Mouse (Mus musculus) forebrain, embryonic 14.5 days (tissue): ENCODE data around the gene Gm49450. TPM values are rescaled to one million over a fixed set of nuclear protein-coding genes. Genes with fewer than 3 reads are reported as not detected.
"Not testable (repeated sequence)": the region's sequence is repeated elsewhere in the genome, so short reads cannot be mapped to it uniquely, and the experiment has no call there.

Experiments used
- ATAC-seq: fragments of 200-750 bp; cut with Nextera tagmentation; 2 replicates; pipeline ENCODE4 v1.8.0; 2017; ENCODE audit warnings: mild to moderate bottlenecking, moderate library complexity
- DNase-seq: peaks from one replicate; pipeline ENCODE4 v3.0.0-alpha.2; 2015; ENCODE audit warnings: low spot score
- H3K27ac ChIP-seq: fragments of 300-500 bp; sonication (generic); 2 replicates; pipeline ENCODE4 v1.5.1; 2014; ENCODE audit warnings: low read depth, mild to moderate bottlenecking, control low read depth, low read length, moderate library complexity
- H3K27me3 ChIP-seq: fragments of 300-500 bp; sonication (generic); replicated peaks from 2 replicates; pipeline ENCODE4 v1.6.1; 2014; ENCODE audit warnings: low read length, control low read depth, mixed read lengths; ENCODE audit not compliant: control insufficient read depth, insufficient read depth
- H3K36me3 ChIP-seq: fragments of 300-500 bp; sonication (generic); 2 replicates; pipeline ENCODE4 v1.6.1; 2014; ENCODE audit warnings: low read length, control low read depth; ENCODE audit not compliant: control insufficient read depth, insufficient read depth
- H3K4me1 ChIP-seq: fragments of 300-500 bp; sonication (generic); 2 replicates; pipeline ENCODE4 v1.6.1; 2014; ENCODE audit warnings: antibody characterized with exemption, low read length, control low read depth; ENCODE audit not compliant: control insufficient read depth, insufficient read depth
- H3K4me2 ChIP-seq: fragments of 300-500 bp; sonication (generic); 2 replicates; pipeline ENCODE4 v1.6.1; 2014; ENCODE audit warnings: mild to moderate bottlenecking, control low read depth, low read length
- H3K4me3 ChIP-seq: fragments of 300-500 bp; sonication (generic); 2 replicates; pipeline ENCODE4 v1.5.1; 2014; ENCODE audit warnings: low read depth, low read length, control low read depth
- H3K9ac ChIP-seq: fragments of 300-500 bp; sonication (generic); 2 replicates; pipeline ENCODE4 v1.6.1; 2014; ENCODE audit warnings: mild to moderate bottlenecking, low read length, control low read depth, moderate library complexity
- H3K9me3 ChIP-seq: fragments of 300-500 bp; sonication (generic); replicated peaks from 2 replicates; pipeline ENCODE4 v1.6.1; 2016; ENCODE audit warnings: low read length, control low read depth, mixed read lengths; ENCODE audit not compliant: control insufficient read depth
- WGBS: fragments of 180-500 bp; shearing (Covaris S2); extraction: QIAGEN DNeasy Blood & Tissue Kit; methylation state at CpG from one replicate; pipeline ENCODE4 v1.1.7; 2014; 5-methylcytosine and 5-hydroxymethylcytosine counted together
- polyA plus RNA-seq: library from polyadenylated mRNA; unstranded; fragments of >200 nt; fragmentation: Nextera tagmentation; extraction: Ambion mirVana; gene quantifications from 2 replicates; pipeline ENCODE4 v1.2.1, GENCODE M21; 2014

The Gm49450 gene
- polyA plus RNA-seq, 1 experiment from 2014 or later, result not detected

- ATAC-seq, result no peak
- H3K9me3 ChIP-seq, result no peaks in the 10 kb centered on the region
- H3K4me3 ChIP-seq, result no peak overlapping the region
- no peak overlapping the region for H3K4me2 ChIP-seq
- DNase-seq, result no peak
- 75% methylated on average over 3 of the region's 3 CpGs for WGBS
- H3K9ac ChIP-seq, result no peak overlapping the region
- H3K36me3 ChIP-seq, result no peaks in the 10 kb centered on the region
- H3K4me1 ChIP-seq, result no peaks in the 10 kb centered on the region
- H3K27me3 ChIP-seq, result no peaks in the 10 kb centered on the region
- H3K27ac ChIP-seq, result no peak overlapping the region
Measured at GRCm38 (mm10) chr15:98924682-98925081, 28.7 kb downstream of the Gm49450 start.

DNA sequence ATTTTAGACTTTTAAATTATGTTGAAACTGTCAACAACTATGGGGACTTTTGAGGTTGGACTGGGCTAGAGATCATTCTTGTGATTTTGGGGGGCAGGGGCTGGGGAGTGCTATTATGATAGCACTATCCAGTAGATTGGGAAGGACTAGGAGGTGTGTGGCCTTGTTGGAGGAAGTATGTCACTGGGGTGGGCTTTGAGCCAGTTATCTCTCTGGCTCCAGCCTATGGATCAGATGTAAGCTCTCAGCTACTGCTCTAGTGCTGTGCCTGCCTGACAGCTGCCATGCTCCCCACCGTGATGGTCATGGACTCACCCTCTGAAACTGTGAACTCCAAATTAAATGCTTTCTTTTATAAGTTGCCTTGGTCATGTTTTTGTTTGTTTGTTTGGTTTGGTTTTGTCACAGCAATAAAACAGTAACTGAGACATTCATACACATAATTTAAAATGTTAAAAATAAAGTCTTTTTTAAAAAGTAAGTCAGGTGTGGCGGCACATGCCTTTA lies 30.3 kb downstream of the Gm49450 start:
- H3K9ac ChIP-seq, result no peak overlapping the region
- no peak for ATAC-seq
- 88% methylated on average over 2 of the region's 2 CpGs for WGBS
- no peaks in the 10 kb centered on the region for H3K27me3 ChIP-seq
- no peaks in the 10 kb centered on the region for H3K36me3 ChIP-seq
- H3K4me2 ChIP-seq, result no peak overlapping the region
- DNase-seq, result no peak
- H3K27ac ChIP-seq, result no peak overlapping the region
- peaks cover 2% of the 10 kb centered on the region; the same call in 1 of the 2 replicates for H3K4me1 ChIP-seq
- H3K9me3 ChIP-seq, result no peaks in the 10 kb centered on the region
- no peak overlapping the region for H3K4me3 ChIP-seq

DNA sequence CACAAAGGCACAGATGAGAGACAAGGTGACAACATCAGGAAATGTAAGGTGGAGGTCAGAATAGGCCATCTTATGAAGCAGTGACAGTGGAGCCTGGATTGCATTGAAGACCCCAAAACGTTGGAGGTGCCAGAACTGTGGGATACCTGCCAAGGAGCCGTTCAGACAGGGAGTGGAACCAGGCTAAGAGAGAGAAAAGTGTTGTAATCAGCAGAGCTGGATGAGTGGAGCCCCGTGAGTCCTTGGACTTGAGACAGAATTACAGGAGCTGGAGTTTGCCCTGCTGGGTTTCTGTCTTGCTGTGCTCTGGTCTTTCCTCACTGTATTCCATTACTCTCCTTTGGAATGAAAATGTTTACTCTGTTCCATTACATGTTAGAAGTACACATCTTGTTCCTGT lies 30.8 kb downstream of the Gm49450 start:
- DNase-seq (no peak), ATAC-seq (no peak)
- H3K9ac ChIP-seq, result no peak overlapping the region
- no peaks in the 10 kb centered on the region for H3K9me3 ChIP-seq
- no peak overlapping the region for H3K27ac ChIP-seq
- peaks cover 2% of the 10 kb centered on the region; the same call in 1 of the 2 replicates for H3K4me1 ChIP-seq
- 58% methylated on average over 3 of the region's 3 CpGs for WGBS
- no peaks in the 10 kb centered on the region for H3K27me3 ChIP-seq
- H3K4me2 ChIP-seq, result no peak overlapping the region
- no peaks in the 10 kb centered on the region for H3K36me3 ChIP-seq
- no peak overlapping the region for H3K4me3 ChIP-seq

GRCm38 (mm10) chr15:98921510-98921909 lies 31.8 kb downstream of the Gm49450 start:
- Histone ChIP-seq H3K9me3 (no peaks in the 10 kb centered on the region), H3K4me3 (no peak overlapping the region), H3K36me3 (no peaks in the 10 kb centered on the region), H3K4me2 (no peak overlapping the region), H3K9ac (no peak overlapping the region), H3K27ac (no peak overlapping the region), H3K27me3 (no peaks in the 10 kb centered on the region), H3K4me1 (peaks cover 6% of the 10 kb centered on the region)
- DNase-seq, result no peak
- 57% methylated on average over 5 of the region's 5 CpGs for WGBS
- ATAC-seq, result no peak

DNA sequence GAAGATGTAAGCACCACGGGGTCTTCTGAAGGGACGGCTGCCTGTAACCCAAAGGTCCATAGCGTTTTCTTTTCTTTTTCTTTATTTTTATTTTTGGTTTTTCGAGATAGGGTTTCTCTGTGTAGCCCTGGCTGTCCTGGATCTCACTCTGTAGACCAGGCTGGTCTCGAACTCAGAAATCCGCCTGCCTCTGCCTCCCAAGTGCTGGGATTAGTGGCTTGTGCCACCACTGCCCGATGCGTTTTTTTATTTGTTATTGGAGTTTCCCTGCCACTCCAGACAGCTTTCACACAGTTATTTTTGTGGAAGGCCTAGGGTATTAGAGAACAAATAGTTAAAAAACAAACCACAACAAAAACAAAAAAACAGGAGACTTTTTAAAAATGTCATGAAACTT lies 34.9 kb downstream of the Gm49450 start:
- Histone ChIP-seq H3K4me3 (peak overlapping the region; percentile 98), H3K36me3 (peaks cover 14% of the 10 kb centered on the region), H3K4me1 (peaks cover 14% of the 10 kb centered on the region), H3K9ac (peak overlapping the region; percentile 89), H3K27ac (peak overlapping the region; percentile 98), H3K4me2 (peak overlapping the region; percentile 44)
- 27% methylated on average over 8 of the region's 8 CpGs for WGBS
- DNase-seq, H3K27me3 ChIP-seq, H3K9me3 ChIP-seq, ATAC-seq: not testable (repeated sequence)

DNA sequence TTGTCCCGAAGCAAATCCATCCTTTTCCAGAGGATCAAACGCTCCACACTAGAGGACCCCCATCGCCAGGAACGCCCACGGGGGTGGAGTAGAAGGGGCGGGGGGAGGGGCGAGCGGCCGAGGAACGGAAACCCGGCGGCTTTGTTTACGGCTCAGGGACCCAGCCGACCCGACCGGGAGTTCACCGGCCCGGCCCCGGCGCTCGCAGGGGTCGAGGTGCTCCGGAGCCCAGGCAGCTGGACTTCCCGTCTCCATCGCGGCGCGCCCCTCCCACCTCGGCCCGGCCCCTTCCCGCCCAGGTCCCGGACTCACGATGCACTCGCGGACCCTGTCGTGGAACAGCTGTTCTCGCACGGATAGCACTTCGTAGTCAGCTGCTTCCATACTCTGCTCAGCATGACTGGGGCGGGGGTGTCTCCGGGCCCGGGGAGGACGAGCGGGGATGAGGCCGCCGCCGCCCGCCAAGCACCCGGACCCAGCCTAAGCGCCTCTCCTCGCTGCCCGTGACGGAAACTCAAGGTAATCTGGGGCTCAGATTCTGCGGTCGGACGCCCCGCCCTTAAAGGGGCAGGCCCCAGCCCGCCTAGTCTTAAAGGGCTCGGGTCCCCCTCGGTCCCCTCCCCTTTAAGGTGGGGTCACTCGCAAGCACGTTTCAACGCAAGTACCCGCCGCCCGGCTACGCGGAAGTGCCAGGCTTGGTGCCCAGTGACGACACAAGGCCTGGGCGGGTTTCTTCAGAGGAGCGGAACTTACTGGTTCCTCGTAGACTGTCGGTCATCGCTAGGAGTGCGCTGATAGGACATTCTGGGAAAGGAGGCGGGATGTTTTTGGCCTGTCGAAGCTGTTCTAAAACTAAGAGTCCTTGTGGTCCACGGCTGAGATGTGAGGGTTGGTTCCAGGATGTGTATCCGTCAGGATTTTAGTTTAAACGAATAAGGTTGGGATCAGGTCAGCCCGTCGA lies 35.5 kb downstream of the Gm49450 start, which contains the start of gene Lmbr1l:
TSS of gene Lmbr1l (minus strand) at position 694 of the 961 bp plus-strand sequence.
- peak within 1 kb of the TSS; percentile 76 for H3K4me2 ChIP-seq
- under 1% methylated on average over 82 of the region's 82 CpGs for WGBS
- ATAC-seq, result peak; percentile 99

DNA sequence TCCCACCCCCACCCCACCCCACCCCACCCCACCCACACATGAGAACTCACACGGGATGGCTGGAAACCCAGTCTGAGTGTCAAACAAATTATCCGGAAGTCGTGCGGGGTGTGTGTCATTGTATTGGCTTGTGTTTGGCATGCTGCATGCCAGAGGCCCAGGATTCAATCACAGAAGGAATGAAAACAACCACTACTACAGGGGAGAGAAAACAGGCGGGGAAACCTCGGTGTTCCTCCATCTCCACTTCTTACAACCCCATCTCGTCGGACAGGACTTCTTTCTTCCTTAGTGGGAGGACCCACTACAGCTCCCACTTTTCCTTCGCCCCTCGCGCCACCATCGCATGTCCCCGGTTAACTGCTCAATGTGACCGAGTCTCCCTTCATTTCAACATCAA lies 36.3 kb downstream of the Gm49450 start:
- peak; percentile 32 for DNase-seq

More for the DNA sequence above, 35.5 kb downstream of the Gm49450 start, which contains the start of gene Lmbr1l:
- Histone ChIP-seq H3K4me1 (peaks cover 14% of the 10 kb centered on the region), H3K9me3 (no peaks in the 10 kb centered on the region), H3K9ac (peak within 1 kb of the TSS; percentile 89), H3K36me3 (peaks cover 21% of the 10 kb centered on the region), H3K4me3 (peak within 1 kb of the TSS; percentile 98), H3K27me3 (no peaks in the 10 kb centered on the region), H3K27ac (peak within 1 kb of the TSS; percentile 98)
- peak; percentile 100 for DNase-seq

DNA sequence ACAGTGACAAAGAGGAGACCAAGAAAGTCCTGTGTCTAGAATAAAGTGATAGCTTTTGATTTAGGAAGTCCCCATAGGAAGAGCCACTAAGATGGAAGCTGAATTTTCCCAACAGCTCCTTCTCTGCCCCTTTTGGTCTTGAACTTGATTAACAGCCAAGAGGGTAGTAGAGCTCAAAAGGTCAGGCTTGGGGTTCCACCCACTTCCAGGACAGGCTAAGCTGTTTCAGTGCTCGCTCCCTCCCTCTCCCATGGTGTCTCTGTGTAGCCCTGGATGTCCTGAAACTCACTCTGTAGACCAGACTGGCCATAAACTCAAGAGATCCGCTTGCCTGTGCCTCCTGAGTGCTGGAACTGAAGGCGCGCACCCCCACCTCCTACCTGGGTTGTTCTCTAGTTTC lies 37.3 kb downstream of the Gm49450 start:
- peak overlapping the region; percentile 76 for H3K4me2 ChIP-seq
- H3K4me3 ChIP-seq, result peak overlapping the region; percentile 98
- DNase-seq (no peak), ATAC-seq (no peak)
- H3K27me3 ChIP-seq, result no peaks in the 10 kb centered on the region
- peaks cover 39% of the 10 kb centered on the region for H3K36me3 ChIP-seq
- peaks cover 14% of the 10 kb centered on the region for H3K4me1 ChIP-seq
- peak overlapping the region; percentile 89 for H3K9ac ChIP-seq
- no peak overlapping the region for H3K27ac ChIP-seq
- 94% methylated on average over 4 of the region's 4 CpGs for WGBS
- no peaks in the 10 kb centered on the region for H3K9me3 ChIP-seq

More for the DNA sequence above, 36.3 kb downstream of the Gm49450 start:
- Histone ChIP-seq H3K27me3 (no peaks in the 10 kb centered on the region), H3K4me3 (peak overlapping the region; percentile 98), H3K27ac (peak overlapping the region; percentile 98), H3K36me3 (peaks cover 28% of the 10 kb centered on the region), H3K9ac (peak overlapping the region; percentile 89), H3K9me3 (no peaks in the 10 kb centered on the region), H3K4me2 (peak overlapping the region; percentile 76), H3K4me1 (peaks cover 14% of the 10 kb centered on the region)
- WGBS, result under 1% methylated on average over 14 of the region's 14 CpGs
- ATAC-seq, result no peak

DNA sequence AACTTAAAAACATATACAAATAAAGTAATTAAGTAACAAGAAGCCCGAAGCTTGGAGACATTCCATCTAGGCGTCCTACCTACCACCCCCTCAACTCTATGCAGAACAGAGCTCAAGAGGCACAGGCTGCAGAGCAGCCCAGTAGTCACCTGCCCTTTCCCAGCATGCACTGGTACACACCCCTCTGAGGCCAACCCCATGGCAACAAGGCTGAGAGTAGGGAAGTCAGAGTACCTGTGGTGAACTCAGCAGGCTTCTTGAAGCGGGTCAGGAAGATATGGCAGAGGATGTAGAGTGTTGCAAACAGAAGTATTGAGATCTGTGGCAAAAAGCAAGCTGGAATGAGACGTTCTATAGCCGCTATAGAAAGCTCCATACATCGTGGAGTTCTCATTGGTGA lies 38.4 kb downstream of the Gm49450 start:
- Histone ChIP-seq H3K4me3 (no peak overlapping the region), H3K9ac (no peak overlapping the region), H3K36me3 (peaks cover 50% of the 10 kb centered on the region), H3K4me1 (peaks cover 14% of the 10 kb centered on the region), H3K27ac (no peak overlapping the region), H3K27me3 (no peaks in the 10 kb centered on the region), H3K9me3 (no peaks in the 10 kb centered on the region), H3K4me2 (no peak overlapping the region)
- DNase-seq, result no peak
- ATAC-seq, result no peak
- WGBS, result 92% methylated on average over 6 of the region's 6 CpGs
